Mouse (Mus musculus) ES-Bruce4 (cell line): ENCODE data around the gene Sp7. TPM values are rescaled to one million over a fixed set of nuclear protein-coding genes. Genes with fewer than 3 reads are reported as not detected.

Experiments
- H3K27ac ChIP-seq: 2 replicates; pipeline ENCODE4 v1.5.1; 2012; ENCODE audit warnings: low read length, inconsistent platforms; ENCODE audit not compliant: insufficient read depth
- H3K27me3 ChIP-seq: 2 replicates; pipeline ENCODE4 v1.6.1; 2012; ENCODE audit warnings: mild to moderate bottlenecking, low read length, inconsistent platforms; ENCODE audit not compliant: control insufficient read depth, poor library complexity, insufficient read depth, severe bottlenecking
- H3K36me3 ChIP-seq: 2 replicates; pipeline ENCODE4 v1.6.1; 2012; ENCODE audit warnings: inconsistent platforms, mild to moderate bottlenecking, low read length, moderate library complexity; ENCODE audit not compliant: control insufficient read depth, poor library complexity, insufficient read depth, severe bottlenecking
- H3K4me1 ChIP-seq: one replicate; pipeline ENCODE4 v1.8.1; 2011; ENCODE audit warnings: low read length; ENCODE audit not compliant: control insufficient read depth, insufficient read depth
- H3K4me3 ChIP-seq: 2 replicates; pipeline ENCODE4 v1.5.1; 2011; ENCODE audit warnings: low read depth, mild to moderate bottlenecking, low read length
- H3K9ac ChIP-seq: 2 replicates; pipeline ENCODE4 v1.6.1; 2012; ENCODE audit warnings: low read depth, mild to moderate bottlenecking, inconsistent platforms; ENCODE audit not compliant: poor library complexity, severe bottlenecking
- H3K9me3 ChIP-seq: replicated peaks from 2 replicates; pipeline ENCODE4 v1.6.1; 2012; ENCODE audit warnings: mild to moderate bottlenecking, low read length, inconsistent platforms; ENCODE audit not compliant: control insufficient read depth, poor library complexity, insufficient read depth, severe bottlenecking
- CTCF ChIP-seq: IDR thresholded peaks from one replicate; pipeline ENCODE4 v1.8.1; 2011; ENCODE audit warnings: low read depth, low read length
- EP300 ChIP-seq: IDR thresholded peaks from 2 replicates; pipeline ENCODE4 v1.6.1; 2011; ENCODE audit warnings: low read depth, low read length; ENCODE audit not compliant: insufficient read depth
- POLR2A ChIP-seq: IDR thresholded peaks from one replicate; pipeline ENCODE4 v1.8.1; 2011; ENCODE audit warnings: low read length; ENCODE audit not compliant: insufficient read depth
- polyA plus RNA-seq: library from polyadenylated mRNA; stranded (reverse); fragments of >200 nt; gene quantifications from 2 replicates; pipeline ENCODE4 v1.2.4, GENCODE M21; 2011; ENCODE audit warnings: low read depth; ENCODE audit not compliant: missing spikeins, insufficient read depth, insufficient read length

Sp7 gene
- polyA plus RNA-seq, 1 experiment, result not detected

GRCm38 (mm10) chr15:102311489-102311888 is 55.5 kb downstream of the Sp7 start:
- peaks cover 75% of the 10 kb centered on the region for H3K36me3 ChIP-seq

DNA sequence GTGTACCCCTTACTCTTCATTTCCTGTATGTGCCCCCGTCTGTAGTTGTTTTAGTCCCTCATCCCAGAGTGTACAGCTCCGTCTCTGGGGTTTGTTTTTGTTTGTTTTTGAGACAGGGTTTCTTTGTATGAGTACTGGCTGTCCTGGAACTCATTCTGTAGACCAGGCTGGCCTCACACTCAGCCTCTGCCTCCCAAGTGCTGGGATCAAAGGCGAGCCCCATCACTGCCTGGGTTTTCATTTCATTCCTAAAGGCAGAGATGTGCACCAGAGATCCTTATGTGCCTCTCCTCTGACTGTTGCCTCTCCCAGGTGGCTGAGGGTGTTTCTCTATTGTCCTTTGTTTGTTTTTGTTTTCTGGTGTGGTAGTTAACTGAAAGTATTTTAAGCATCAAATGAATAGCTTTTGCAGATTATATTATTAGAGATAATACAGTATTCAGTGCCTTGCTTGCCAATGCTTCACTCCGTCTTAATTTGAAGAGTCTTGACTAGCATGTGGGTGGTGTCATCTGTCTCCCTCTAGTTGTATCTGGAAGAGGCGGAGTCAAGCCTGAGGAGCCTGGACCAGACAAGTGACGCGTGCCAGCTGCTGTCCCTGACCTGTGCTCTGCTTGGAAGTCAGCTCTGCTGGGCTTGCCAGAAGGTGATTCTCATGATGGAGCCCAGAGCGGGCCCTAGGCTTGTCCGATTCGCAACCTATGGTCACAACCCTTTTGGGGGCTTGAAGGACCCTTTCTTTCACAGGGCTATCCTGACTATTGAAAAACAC is 56.7 kb downstream of the Sp7 start:
- TF ChIP-seq POLR2A (no peak), CTCF (no peak), EP300 (no peak)
- H3K27ac ChIP-seq, result no peak overlapping the region
- H3K9me3 ChIP-seq, result no peaks in the 10 kb centered on the region
- H3K9ac ChIP-seq, result no peak overlapping the region
- H3K27me3 ChIP-seq, result no peaks in the 10 kb centered on the region
- no peaks in the 10 kb centered on the region for H3K4me1 ChIP-seq
- H3K36me3 ChIP-seq, result peaks cover 81% of the 10 kb centered on the region
- no peak overlapping the region for H3K4me3 ChIP-seq

More at GRCm38 (mm10) chr15:102311489-102311888, 55.5 kb downstream of the Sp7 start:
- Histone ChIP-seq H3K9me3 (no peaks in the 10 kb centered on the region), H3K4me1 (no peaks in the 10 kb centered on the region), H3K27ac (no peak overlapping the region), H3K27me3 (no peaks in the 10 kb centered on the region), H3K9ac (no peak overlapping the region), H3K4me3 (no peak overlapping the region)
- TF ChIP-seq CTCF (no peak), EP300 (no peak), POLR2A (no peak)

DNA sequence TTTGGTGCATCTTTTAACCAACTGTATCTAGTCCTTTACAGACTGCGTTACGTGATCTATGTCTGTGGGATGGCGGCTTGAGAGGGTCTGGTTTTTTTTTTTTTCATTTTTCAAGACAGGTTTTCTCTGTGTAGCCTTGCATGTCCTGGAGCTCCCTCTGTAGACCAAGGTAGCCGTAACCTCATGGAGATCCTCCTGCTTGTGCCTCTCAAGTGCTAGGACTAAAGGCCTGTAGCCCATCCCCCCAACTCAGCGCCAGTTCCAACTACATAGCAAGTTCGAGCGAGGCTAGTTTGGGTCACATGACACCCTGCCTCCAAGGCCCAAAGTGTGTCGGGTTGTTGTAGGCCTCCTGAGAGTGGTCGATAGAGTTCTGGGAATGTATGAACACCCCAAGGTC is 58.3 kb downstream of the Sp7 start:
- Histone ChIP-seq H3K27ac (no peak overlapping the region), H3K9me3 (no peaks in the 10 kb centered on the region), H3K4me3 (no peak overlapping the region), H3K27me3 (no peaks in the 10 kb centered on the region), H3K9ac (no peak overlapping the region), H3K4me1 (no peaks in the 10 kb centered on the region), H3K36me3 (peaks cover 81% of the 10 kb centered on the region)
- no peak for TF ChIP-seq POLR2A
- no peak for TF ChIP-seq EP300
- no peak for TF ChIP-seq CTCF

Other genes starting within 250 kb of the Sp7 start
- 11.7 and 15.1 TPM in 2 replicates for gene Spryd3, start 230.9 kb downstream of the Sp7 start, polyA plus RNA-seq
- 2.0 and 2.2 TPM in 2 replicates for gene Igfbp6, start 222.8 kb downstream of the Sp7 start, polyA plus RNA-seq
- 0.45 TPM in 1 of 2 replicates, not detected in the other for gene Soat2, start 216.7 kb downstream of the Sp7 start, polyA plus RNA-seq
- gene Zfp740, start 163.9 kb downstream of the Sp7 start, polyA plus RNA-seq, result 53.7 and 54.3 TPM in 2 replicates
- 17.8 and 19.3 TPM in 2 replicates for gene Csad, start 162.5 kb downstream of the Sp7 start, polyA plus RNA-seq
- 3.1 and 9.7 TPM in 2 replicates for gene Itgb7, start 135.2 kb downstream of the Sp7 start, polyA plus RNA-seq
- 38.6 and 42.7 TPM in 2 replicates for gene Rarg, start 109.7 kb downstream of the Sp7 start, polyA plus RNA-seq
- gene Gm9918, start 96.6 kb downstream of the Sp7 start, polyA plus RNA-seq, result 0.81 and 1.1 TPM in 2 replicates
- gene Mfsd5, start 87.7 kb downstream of the Sp7 start, polyA plus RNA-seq, result 23.2 and 28.0 TPM in 2 replicates
- gene Espl1, start 70.9 kb downstream of the Sp7 start, polyA plus RNA-seq, result 68.7 and 71.7 TPM in 2 replicates
- gene Pfdn5, start 41.1 kb downstream of the Sp7 start, polyA plus RNA-seq, result 233 and 309 TPM in 2 replicates
- 38.6 and 48.8 TPM in 2 replicates for gene Myg1, start 35.5 kb downstream of the Sp7 start, polyA plus RNA-seq
- gene Aaas, start 16.4 kb downstream of the Sp7 start, polyA plus RNA-seq, result 196 and 252 TPM in 2 replicates
- gene Sp1, start 39.0 kb upstream of the Sp7 start, polyA plus RNA-seq, result 103 and 106 TPM in 2 replicates
- 1.8 and 2.8 TPM in 2 replicates for gene Amhr2, start 78.2 kb upstream of the Sp7 start, polyA plus RNA-seq
- gene Prr13, start 91.8 kb upstream of the Sp7 start, polyA plus RNA-seq, result 49.7 and 55.4 TPM in 2 replicates
- 1,129 and 1,194 TPM in 2 replicates for gene Pcbp2, start 103.4 kb upstream of the Sp7 start, polyA plus RNA-seq
- gene Gm10337, start 136.5 kb upstream of the Sp7 start, polyA plus RNA-seq, result not detected in 2 replicates
- 11.1 and 14.0 TPM in 2 replicates for gene Map3k12, start 149.9 kb upstream of the Sp7 start, polyA plus RNA-seq
- gene Tarbp2, start 151.0 kb upstream of the Sp7 start, polyA plus RNA-seq, result 45.3 and 47.5 TPM in 2 replicates
- 0.68 and 1.0 TPM in 2 replicates for gene Npff, start 157.8 kb upstream of the Sp7 start, polyA plus RNA-seq